Mouse (Mus musculus) B cell, adult 2 months (primary cell): ENCODE results near the gene Olfr147.
"Not testable (repeated sequence)": the region's sequence is repeated elsewhere in the genome, so short reads cannot be mapped to it uniquely, and the experiment has no call there.

Experiments
- DNase-seq, 2 experiments: peaks; one replicate each; pipeline ENCODE4 v3.0.0; 2022

Olfr147 gene

DNA sequence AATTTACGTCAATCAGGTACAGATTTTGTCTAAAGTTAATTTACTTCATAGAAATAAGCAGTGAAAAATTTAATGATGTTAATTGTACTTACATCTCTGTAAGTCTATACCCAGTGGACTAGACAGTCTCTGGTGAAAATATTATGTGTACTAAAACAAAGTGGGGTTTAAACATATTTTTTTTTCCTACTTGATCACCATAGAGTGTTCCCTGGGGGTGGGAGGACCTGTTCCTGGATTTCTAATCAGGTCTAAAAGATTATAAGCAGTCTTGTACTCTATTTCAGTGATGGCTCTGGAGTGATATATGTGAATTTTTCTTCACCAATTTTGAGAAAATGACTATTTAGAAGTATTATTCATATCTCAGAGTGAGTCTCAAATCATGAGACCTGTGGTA lies at the start of gene Olfr147:
Olfr147 (plus strand) TSS at position 301 of the 400 bp plus-strand sequence.
- DNase-seq = no peak

DNA sequence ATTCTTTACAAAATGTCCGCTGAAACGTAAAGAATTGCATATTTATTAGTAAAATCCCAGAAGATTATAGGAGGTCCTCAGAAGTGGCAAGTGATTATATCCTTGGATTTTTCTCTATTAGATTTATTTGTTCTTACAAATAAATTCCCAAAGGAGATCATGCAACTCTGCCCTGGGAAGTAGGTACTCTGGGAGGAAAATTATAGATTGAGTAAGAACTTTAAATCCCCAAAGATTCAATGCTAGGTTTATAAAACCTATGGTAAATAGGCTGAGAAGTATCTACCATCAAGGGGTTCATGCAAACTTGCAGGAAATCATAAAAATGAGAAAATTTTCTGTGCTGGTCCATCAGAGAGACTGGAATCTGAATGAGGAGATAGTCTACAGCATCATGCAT lies 34.9 kb upstream of the Olfr147 start, which contains the start of gene Olfr250:
Olfr250 (plus strand) TSS at position 301 of the 400 bp plus-strand sequence.
- no peak for DNase-seq

DNA sequence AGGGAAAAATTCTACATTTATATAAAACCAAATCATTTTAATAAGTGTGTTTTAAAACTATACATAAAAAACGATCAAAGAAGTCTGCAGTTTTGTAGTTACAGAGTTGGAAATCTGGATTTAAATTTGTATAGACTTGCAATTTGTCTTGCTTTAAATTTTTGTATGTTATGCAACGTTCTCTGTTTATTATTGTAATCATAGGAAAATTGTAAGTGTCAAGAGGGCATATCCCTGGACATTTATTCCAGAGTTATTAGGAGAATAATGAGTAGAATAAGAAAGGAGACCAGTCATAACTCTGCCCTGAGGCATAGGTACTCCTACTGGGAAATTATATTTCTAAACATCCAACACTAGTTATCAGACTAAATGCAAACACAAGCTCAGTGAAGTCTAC lies 24.7 kb upstream of the Olfr147 start, which contains the start of gene Olfr251:
Olfr251 (plus strand) TSS at position 301 of the 400 bp plus-strand sequence.
- DNase-seq = no peak

DNA sequence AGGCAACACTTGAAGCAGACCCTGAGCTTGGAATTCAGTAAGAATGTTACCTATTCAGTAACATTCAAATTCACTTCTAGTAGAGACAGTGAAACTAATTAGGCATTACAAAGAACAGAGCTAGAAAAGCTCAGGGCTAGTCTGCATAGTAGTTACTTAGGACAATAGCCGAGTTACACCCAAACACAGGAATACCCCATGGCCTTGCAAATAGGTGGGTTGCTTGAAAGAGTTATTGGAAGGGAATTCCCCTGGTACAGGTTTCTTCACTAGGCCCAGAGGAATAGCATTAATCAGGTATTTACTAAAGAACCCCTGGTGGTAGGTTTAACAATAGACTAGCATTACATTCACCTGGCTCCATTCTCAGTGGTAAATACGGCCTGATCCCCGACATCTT lies 6.0 kb downstream of the Olfr147 start:
- DNase-seq = not testable (repeated sequence)

DNA sequence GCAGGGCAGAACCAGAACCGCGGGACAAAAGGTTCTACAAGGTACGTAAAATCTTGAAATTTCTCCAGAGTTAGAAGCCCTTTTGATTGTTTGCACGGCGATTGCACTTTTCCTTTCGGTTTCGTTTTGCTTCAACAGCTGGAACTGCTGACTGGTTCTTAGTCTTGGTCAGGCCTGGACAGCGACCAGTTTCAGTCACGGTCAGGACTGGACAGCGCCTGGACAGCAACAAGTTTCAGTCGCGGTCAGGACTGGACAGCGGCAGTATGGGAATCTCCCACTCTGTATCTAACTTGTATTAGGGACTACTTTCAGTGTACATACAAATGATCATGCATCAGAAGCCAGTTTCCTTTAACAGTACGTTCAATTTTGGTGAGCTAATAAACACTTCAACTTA lies 12.0 kb downstream of the Olfr147 start:
- DNase-seq = not testable (repeated sequence)

DNA sequence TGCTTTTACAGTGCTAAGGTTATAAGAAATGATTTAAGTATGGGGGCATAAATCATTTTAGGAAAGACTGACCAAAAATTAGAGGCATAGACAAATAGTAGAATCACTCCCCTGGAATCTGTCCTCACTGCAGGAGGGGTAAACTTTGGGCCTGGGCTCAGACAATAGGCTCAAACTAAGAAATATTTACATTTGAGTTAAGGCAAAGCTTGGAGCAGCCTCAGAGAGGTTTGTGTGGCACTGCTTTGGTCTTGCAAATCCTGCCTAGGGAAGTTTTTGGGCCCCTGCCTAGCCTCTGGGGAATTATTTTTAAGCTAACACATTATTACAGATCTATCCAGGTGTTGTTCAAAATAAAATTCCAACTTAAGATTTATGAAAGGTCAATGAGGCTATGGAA lies 22.3 kb downstream of the Olfr147 start:
- no peak for DNase-seq

DNA sequence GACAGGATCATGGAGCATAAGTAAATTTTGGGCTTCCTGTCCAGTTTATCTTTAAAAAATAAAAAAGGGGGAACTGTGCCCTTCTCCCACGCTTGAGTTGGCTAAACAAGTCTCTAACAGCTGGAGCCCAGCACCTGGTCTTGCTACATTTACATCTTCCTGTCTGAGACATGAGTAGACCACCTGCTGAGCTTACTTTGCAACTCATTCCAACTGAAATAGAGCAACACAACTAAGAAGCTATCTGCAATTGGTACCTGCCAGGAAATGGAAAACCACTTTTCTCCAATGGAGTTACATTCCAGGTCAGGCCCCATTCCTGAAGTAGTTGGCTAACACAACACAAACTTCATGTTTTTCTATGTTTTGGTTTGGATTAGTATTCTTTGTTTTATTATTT lies 25.5 kb downstream of the Olfr147 start:
- no peak for DNase-seq

DNA sequence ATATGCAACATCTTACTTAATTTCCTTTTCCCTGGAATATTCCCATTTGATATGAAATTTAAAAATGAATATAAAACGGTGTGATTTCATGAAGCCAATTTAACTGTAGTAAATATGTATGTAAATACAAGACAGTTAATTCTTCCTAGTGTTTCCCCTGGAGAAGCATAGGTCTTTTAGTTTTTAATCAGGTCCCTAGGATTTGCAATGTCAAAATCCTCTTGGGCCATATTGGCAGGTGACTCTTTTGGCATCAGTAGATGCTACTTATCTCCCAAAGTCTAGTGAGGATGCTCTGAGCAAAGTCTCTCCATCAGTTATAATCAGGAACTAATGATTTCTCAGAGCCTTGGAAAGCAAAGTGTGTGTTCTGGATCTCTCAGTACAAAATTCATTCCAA lies 27.7 kb downstream of the Olfr147 start, which contains the start of gene Olfr901:
Olfr901 (plus strand) TSS at position 301 of the 400 bp plus-strand sequence.
- DNase-seq = no peak

DNA sequence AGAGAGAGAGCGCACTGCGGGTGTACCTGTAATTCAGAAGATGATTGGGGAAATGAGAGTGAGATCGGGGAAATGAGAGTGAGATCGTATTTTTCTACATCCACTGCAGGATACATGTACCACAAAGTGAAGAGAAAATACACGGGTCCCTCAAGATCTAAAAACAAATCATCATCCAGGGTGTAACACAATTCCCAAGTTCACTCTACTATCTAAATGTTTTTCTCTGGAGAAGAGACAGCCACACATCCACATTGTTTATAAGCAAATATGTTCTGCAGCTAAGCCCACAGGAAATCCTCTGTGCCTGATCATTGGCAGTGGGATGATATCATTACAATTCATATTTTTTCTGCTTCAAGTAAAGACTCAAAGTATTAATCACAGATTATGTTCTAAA lies 45.9 kb downstream of the Olfr147 start, which contains the start of gene Olfr902:
Olfr902 (plus strand) TSS at position 301 of the 400 bp plus-strand sequence.
- DNase-seq = no peak
